Mouse (Mus musculus): ENCODE measurements around the gene Necap2. TPM values are rescaled to one million over a fixed set of nuclear protein-coding genes. Genes with fewer than 3 reads are reported as not detected.

Necap2 gene
- polyA plus RNA-seq, 1 experiment = not detected

- 62% methylated on average over 18 of the region's 18 CpGs for WGBS
- H3K27ac ChIP-seq (ENCODE audit: insufficient read depth, low read depth, low read length) = no peak overlapping the region
- peaks cover 11% of the 10 kb centered on the region for H3K4me1 ChIP-seq (ENCODE audit: control insufficient read depth, insufficient read depth, low read length)
- no peak overlapping the region for H3K4me3 ChIP-seq (ENCODE audit: insufficient read depth, low read depth, low read length)
- TF ChIP-seq POLR2A (IDR thresholded peaks at IDR 0.05; ENCODE audit: insufficient read depth, low read depth, low read length) (no peak), CTCF (IDR thresholded peaks at IDR 0.05; ENCODE audit: insufficient read depth, low read depth, low read length) (no peak)
Observed at GRCm38 (mm10) chr4:141030541-141031206, 47.5 kb downstream of the Necap2 start.

GRCm38 (mm10) chr4:141024992-141025391 lies 53.2 kb downstream of the Necap2 start:
- WGBS = 90% methylated on average over 27 of the region's 27 CpGs
- H3K4me1 ChIP-seq (ENCODE audit: control insufficient read depth, insufficient read depth, low read length) = peaks cover 21% of the 10 kb centered on the region
- no peak overlapping the region for H3K4me3 ChIP-seq (ENCODE audit: insufficient read depth, low read depth, low read length)
- TF ChIP-seq CTCF (IDR thresholded peaks at IDR 0.05; ENCODE audit: insufficient read depth, low read depth, low read length) (no peak), POLR2A (IDR thresholded peaks at IDR 0.05; ENCODE audit: insufficient read depth, low read depth, low read length) (no peak)
- H3K27ac ChIP-seq (ENCODE audit: insufficient read depth, low read depth, low read length) = no peak overlapping the region

- Histone ChIP-seq H3K27ac (ENCODE audit: insufficient read depth, low read depth, low read length) (0 out of 2 replicates have a peak overlapping the region, but pooled peaks have one; percentile 2), H3K4me3 (ENCODE audit: insufficient read depth, low read depth, low read length) (no peak overlapping the region), H3K4me1 (ENCODE audit: control insufficient read depth, insufficient read depth, low read length) (peaks cover 21% of the 10 kb centered on the region)
- WGBS = 27% methylated on average over 9 of the region's 9 CpGs
- TF ChIP-seq POLR2A (IDR thresholded peaks at IDR 0.05; ENCODE audit: insufficient read depth, low read depth, low read length) (no peak), CTCF (IDR thresholded peaks at IDR 0.05; ENCODE audit: insufficient read depth, low read depth, low read length) (no peak)
Observed at GRCm38 (mm10) chr4:141024052-141024451, 54.1 kb downstream of the Necap2 start.

DNA sequence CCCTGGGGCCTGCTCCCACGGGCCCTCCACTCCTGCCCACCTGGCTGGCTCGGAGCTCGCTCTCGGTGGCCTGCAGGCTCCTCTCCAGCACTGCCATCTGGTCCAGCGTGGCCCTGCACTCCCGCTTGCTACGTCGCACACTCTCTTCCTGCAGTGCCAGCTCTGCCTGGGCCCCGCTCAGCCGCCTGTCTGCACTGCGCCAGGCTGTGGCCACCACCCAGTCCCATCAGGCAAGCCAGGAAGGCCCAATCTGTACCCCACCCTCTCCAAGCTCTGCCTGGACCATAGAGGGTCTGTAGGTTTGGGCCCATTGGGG lies 56.6 kb downstream of the Necap2 start:
- 63% methylated on average over 11 of the region's 11 CpGs for WGBS
- Histone ChIP-seq H3K4me1 (ENCODE audit: control insufficient read depth, insufficient read depth, low read length) (peaks cover 24% of the 10 kb centered on the region), H3K4me3 (ENCODE audit: insufficient read depth, low read depth, low read length) (no peak overlapping the region), H3K27ac (ENCODE audit: insufficient read depth, low read depth, low read length) (no peak overlapping the region)
- TF ChIP-seq POLR2A (IDR thresholded peaks at IDR 0.05; ENCODE audit: insufficient read depth, low read depth, low read length) = no peak
- no peak for TF ChIP-seq CTCF (IDR thresholded peaks at IDR 0.05; ENCODE audit: insufficient read depth, low read depth, low read length)

DNA sequence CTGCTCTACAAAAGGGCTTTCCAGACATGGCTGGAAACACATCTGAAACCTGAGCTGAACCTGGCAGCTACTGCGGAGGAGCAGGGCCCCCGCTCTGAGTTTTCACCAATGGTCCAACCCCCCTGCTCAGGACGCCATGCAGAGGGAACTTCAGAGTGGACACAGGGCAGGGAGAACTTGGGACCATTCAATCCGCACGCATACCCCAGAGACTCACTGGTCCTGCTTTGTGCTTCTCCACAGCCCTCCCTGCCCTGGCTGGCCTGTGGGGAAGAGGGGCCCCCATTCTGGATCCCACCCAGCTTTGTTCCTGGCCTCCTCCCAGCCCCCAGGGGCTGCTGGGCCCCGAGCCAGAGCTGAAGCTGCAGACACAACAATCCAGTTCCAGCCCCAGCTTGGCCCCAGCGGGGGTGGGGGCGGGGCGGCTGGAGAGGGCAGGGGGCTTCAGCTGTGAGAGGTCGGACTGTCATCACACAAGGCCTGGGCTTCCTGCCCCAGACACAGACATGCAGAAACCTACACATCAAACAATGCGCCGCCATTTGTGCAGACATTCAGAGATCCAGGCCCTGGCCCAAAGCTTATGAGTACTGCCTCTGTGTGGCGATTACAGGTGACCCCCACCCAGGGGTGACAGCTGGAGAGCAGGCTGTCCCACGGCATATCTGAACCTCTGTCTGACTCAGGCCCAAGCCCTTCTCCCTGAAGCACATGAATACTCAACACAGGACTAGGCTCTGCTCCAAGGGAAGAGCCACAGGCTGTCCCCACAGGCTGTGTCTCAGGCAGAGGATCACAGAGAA lies 57.1 kb downstream of the Necap2 start:
- TF ChIP-seq CTCF (IDR thresholded peaks at IDR 0.05; ENCODE audit: insufficient read depth, low read depth, low read length) = no peak
- no peak for TF ChIP-seq POLR2A (IDR thresholded peaks at IDR 0.05; ENCODE audit: insufficient read depth, low read depth, low read length)
- no peak overlapping the region for H3K27ac ChIP-seq (ENCODE audit: insufficient read depth, low read depth, low read length)
- no peak overlapping the region for H3K4me3 ChIP-seq (ENCODE audit: insufficient read depth, low read depth, low read length)
- H3K4me1 ChIP-seq (ENCODE audit: control insufficient read depth, insufficient read depth, low read length) = peaks cover 27% of the 10 kb centered on the region
- WGBS = 34% methylated on average over 14 of the region's 14 CpGs

- H3K4me3 ChIP-seq (ENCODE audit: insufficient read depth, low read depth, low read length) = no peak overlapping the region
- WGBS = 80% methylated on average over 17 of the region's 17 CpGs
- TF ChIP-seq CTCF (IDR thresholded peaks at IDR 0.05; ENCODE audit: insufficient read depth, low read depth, low read length) = no peak
- peak; percentile 11; the same call in 1 of the 2 replicates for TF ChIP-seq POLR2A (IDR thresholded peaks at IDR 0.05; ENCODE audit: insufficient read depth, low read depth, low read length)
- H3K4me1 ChIP-seq (ENCODE audit: control insufficient read depth, insufficient read depth, low read length) = peaks cover 27% of the 10 kb centered on the region
- H3K27ac ChIP-seq (ENCODE audit: insufficient read depth, low read depth, low read length) = no peak overlapping the region
Observed at GRCm38 (mm10) chr4:141020220-141020619, 57.9 kb downstream of the Necap2 start.

GRCm38 (mm10) chr4:141017657-141018436 lies 60.3 kb downstream of the Necap2 start:
- Histone ChIP-seq H3K4me1 (ENCODE audit: control insufficient read depth, insufficient read depth, low read length) (peaks cover 21% of the 10 kb centered on the region), H3K4me3 (ENCODE audit: insufficient read depth, low read depth, low read length) (no peak overlapping the region), H3K27ac (ENCODE audit: insufficient read depth, low read depth, low read length) (no peak overlapping the region)
- 90% methylated on average over 29 of the region's 29 CpGs for WGBS
- TF ChIP-seq CTCF (IDR thresholded peaks at IDR 0.05; ENCODE audit: insufficient read depth, low read depth, low read length) (no peak), POLR2A (IDR thresholded peaks at IDR 0.05; ENCODE audit: insufficient read depth, low read depth, low read length) (no peak)

Other genes starting within 250 kb of the Necap2 start
- gene Padi1, start 232.6 kb downstream of the Necap2 start, polyA plus RNA-seq (2012; ENCODE audit: insufficient read depth, insufficient read length, low replicate concordance, missing spikeins) = not detected in 2 replicates
- not detected in 2 replicates for gene Padi2, start 172.0 kb downstream of the Necap2 start, polyA plus RNA-seq (2012; ENCODE audit: insufficient read depth, insufficient read length, low replicate concordance, missing spikeins)
- not detected in 2 replicates for gene Sdhb, start 117.2 kb downstream of the Necap2 start, polyA plus RNA-seq (2012; ENCODE audit: insufficient read depth, insufficient read length, low replicate concordance, missing spikeins)
- gene Atp13a2, start 91.5 kb downstream of the Necap2 start, polyA plus RNA-seq (2012; ENCODE audit: insufficient read depth, insufficient read length, low replicate concordance, missing spikeins) = not detected in 2 replicates
- not detected in 2 replicates for gene Mfap2, start 67.9 kb downstream of the Necap2 start, polyA plus RNA-seq (2012; ENCODE audit: insufficient read depth, insufficient read length, low replicate concordance, missing spikeins)
- not detected in 2 replicates for gene Crocc, start 17.8 kb downstream of the Necap2 start, polyA plus RNA-seq (2012; ENCODE audit: insufficient read depth, insufficient read length, low replicate concordance, missing spikeins)
- not detected in 2 replicates for gene Spata21, start 10.0 kb upstream of the Necap2 start, polyA plus RNA-seq (2012; ENCODE audit: insufficient read depth, insufficient read length, low replicate concordance, missing spikeins)
- gene Szrd1, start 61.4 kb upstream of the Necap2 start, polyA plus RNA-seq (2012; ENCODE audit: insufficient read depth, insufficient read length, low replicate concordance, missing spikeins) = not detected in 2 replicates
- gene Fbxo42, start 69.6 kb upstream of the Necap2 start, polyA plus RNA-seq (2012; ENCODE audit: insufficient read depth, insufficient read length, low replicate concordance, missing spikeins) = 51.1 TPM in 1 of 2 replicates, not detected in the other
- gene Rsg1, start 135.6 kb upstream of the Necap2 start, polyA plus RNA-seq (2012; ENCODE audit: insufficient read depth, insufficient read length, low replicate concordance, missing spikeins) = not detected in 2 replicates
- gene Arhgef19, start 161.1 kb upstream of the Necap2 start, polyA plus RNA-seq (2012; ENCODE audit: insufficient read depth, insufficient read length, low replicate concordance, missing spikeins) = not detected in 2 replicates
- gene Epha2, start 222.9 kb upstream of the Necap2 start, polyA plus RNA-seq (2012; ENCODE audit: insufficient read depth, insufficient read length, low replicate concordance, missing spikeins) = not detected in 2 replicates